Mouse (Mus musculus): ENCODE measurements at regions not wholly inside any gene's neighbourhood (a gene's known extent, or its start where the extent isn't known, plus 50 kb on each side); places are given as distances from the start of the nearest gene placed in this dataset.

GRCm38 (mm10) chr19:52374892-52375578, 110.9 kb downstream of the Ins1 start:
- TF ChIP-seq CTCF (IDR thresholded peaks at IDR 0.05; ENCODE audit: control insufficient read depth, insufficient read depth, insufficient replicate concordance, low read depth, low read length), result no peak
- no peak for TF ChIP-seq POLR2A (IDR thresholded peaks at IDR 0.05; ENCODE audit: control insufficient read depth, low read depth, low read length)

Measured in testis, adult 2 months (tissue).